ENCODE assay signal across 8 mouse cellular contexts in the genomic region with DNA sequence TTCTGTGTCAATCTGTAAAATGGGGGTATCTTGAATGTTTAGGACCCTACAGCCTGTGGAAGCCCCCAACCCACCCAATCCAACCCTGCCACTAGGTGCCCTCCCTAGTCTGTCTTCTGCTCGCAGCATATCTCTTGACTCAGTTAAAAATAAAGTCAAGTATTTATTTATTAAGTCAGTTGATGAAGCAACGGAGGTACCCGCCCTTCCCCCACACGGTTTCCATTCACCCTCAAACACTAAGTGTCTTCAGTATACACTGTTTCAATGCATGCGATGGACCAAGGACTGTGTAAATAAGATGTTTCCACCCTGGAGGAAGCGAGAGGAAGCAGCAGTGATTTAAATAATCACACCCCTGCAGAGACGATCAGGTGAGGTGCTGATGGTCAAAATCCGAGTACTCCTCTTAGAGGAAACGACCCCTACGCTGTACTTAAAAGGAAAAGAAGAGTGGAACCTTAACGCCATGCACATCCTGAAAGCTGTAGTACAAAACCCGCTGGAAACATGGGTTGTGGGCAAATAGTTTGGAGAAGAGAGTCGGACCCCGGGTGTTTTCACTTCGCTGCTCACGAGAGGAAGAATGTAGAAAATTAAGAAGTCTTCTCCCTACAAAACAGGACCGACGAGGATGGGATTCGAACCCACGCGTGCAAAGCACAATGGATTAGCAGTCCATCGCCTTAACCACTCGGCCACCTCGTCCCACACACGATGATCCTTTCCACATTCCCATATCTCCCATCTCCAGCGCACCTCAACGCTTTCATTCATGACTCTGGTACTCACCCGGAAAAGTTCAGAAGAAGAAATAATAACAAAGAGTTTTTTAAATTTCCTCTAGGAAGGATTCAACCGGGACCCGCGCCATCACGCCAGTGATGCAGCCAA. TPM values are rescaled to one million over a fixed set of nuclear protein-coding genes. Genes with fewer than 3 reads are reported as not detected.
DNase-seq lines count a peak whose midpoint lies in the region; ATAC-seq and TF ChIP-seq lines count a peak whose summit lies in the region.

No protein-coding gene starts in this region.

- H3K4me1 ChIP-seq in hindbrain, embryonic 15.5 days (replicated peaks) = peaks cover 36% of the 10 kb centered on the region

- peak overlapping the region; percentile 95 for H3K9ac ChIP-seq in hindbrain, embryonic 15.5 days

- ATAC-seq in Patski = peak; percentile 1
- peak; percentile 59 for ATAC-seq in hindbrain, embryonic 15.5 days (ENCODE audit: low FRiP score, low read depth)
- ATAC-seq in activated CD4-positive, CD25-positive, alpha-beta regulatory T cell, adult 4 months = no peak

- 6% methylated on average over 32 of the region's 32 CpGs for WGBS in hindbrain, embryonic 15.5 days
- WGBS in macrophage (ENCODE audit: missing documents) = 13% methylated on average over 32 of the region's 32 CpGs

- in situ Hi-C loops in Patski (cut with MboI; ENCODE audit: low pct_unique_long_range_greater_than_20kb) = no loop called here

- H3K79me2 ChIP-seq in macrophage (ENCODE audit: inconsistent target) = peaks cover 30% of the 10 kb centered on the region

- POLR2A ChIA-PET in Patski (lab: Charles Lee) = interaction anchor here (1.2 to 2.4 kb wide), 3 partner anchors 10 to 14 kb away, joined by 3 to 14 read pairs (median 3); partner anchors contain the start of gene Slc29a2

- CTCF ChIA-PET in Patski (lab: Charles Lee) = interaction anchor here (1.0 to 3.6 kb wide), 7 partner anchors 10 to 22 kb away, joined by 3 to 29 read pairs (median 4); partner anchors contain the start of gene Rin1

- H3K4me2 ChIP-seq in hindbrain, embryonic 15.5 days = peak overlapping the region; percentile 96

- no peak for TF ChIP-seq CTCF in Patski (IDR thresholded peaks at IDR 0.05)

- peak overlapping the region; percentile 92 for H3K27ac ChIP-seq in hindbrain, embryonic 15.5 days (replicated peaks)
- H3K27ac ChIP-seq in macrophage = no peak overlapping the region

- H3K36me3 ChIP-seq in hindbrain, embryonic 15.5 days = peaks cover 3% of the 10 kb centered on the region; the same call in 1 of the 2 replicates
- H3K36me3 ChIP-seq in macrophage (ENCODE audit: inconsistent target) = no peaks in the 10 kb centered on the region

- H3K9me3 ChIP-seq in hindbrain, embryonic 15.5 days = no peaks in the 10 kb centered on the region

- no peak for DNase-seq in Patski (ENCODE audit: low read depth, low spot score)
- peak; percentile 96 for DNase-seq in cerebellum, adult 9-10 months
- DNase-seq in frontal cortex, postnatal 25 days (ENCODE audit: low spot score in 2 of 2) = peak; percentile 81 to 88
- peak; percentile 89 to 90 for DNase-seq in left cerebral cortex, adult 18-20 months (ENCODE audit: low spot score in 2 of 2)
- DNase-seq in skeletal muscle tissue, adult 2 months (ENCODE audit: low read depth, low spot score) = peak; percentile 52

- peak overlapping the region; percentile 91 for H3K4me3 ChIP-seq in hindbrain, embryonic 15.5 days
- H3K4me3 ChIP-seq in macrophage (ENCODE audit: inconsistent target) = peak overlapping the region; percentile 92

- no peaks in the 10 kb centered on the region for H3K27me3 ChIP-seq in Patski
- no peaks in the 10 kb centered on the region for H3K27me3 ChIP-seq in hindbrain, embryonic 15.5 days

RNA-seq across cellular contexts. Expression of gene B4gat1, which starts 0.7 kb away (rescaled TPM):
- polyA plus RNA-seq in Patski (2021) (82.4 TPM), macrophage (2018) (12.6 to 23.0 TPM (median 17.7 TPM) in 3 replicates)
- polyA plus RNA-seq in hindbrain, embryonic 15.5 days (2015; fragmentation: Nextera tagmentation; extraction: Ambion mirVana) = 93.1 and 97.9 TPM in 2 replicates
- 100 to 1,000 TPM; 118 to 120 TPM for total RNA-seq in left cerebral cortex, adult 18-20 months (2021)
- total RNA-seq in macrophage (2018; cell fraction: chromatin; rRNA removed) = 1 to 10 TPM in 14 of 26 experiments, under 1 TPM in 6, not detected in 6; 0.25 to 5.8 (median 1.5) TPM
- total RNA-seq in macrophage (2018; cell fraction: cytosol; rRNA removed) = 10 to 100 TPM; 11.6 to 24.7 (median 17.2) TPM
- 10 to 100 TPM in 22 of 26 experiments, 1 to 10 TPM in 4; 4.3 to 23.7 (median 15.3) TPM for total RNA-seq in macrophage (2018; cell fraction: nucleus; rRNA removed)
- 10 to 100 TPM; 10.5 to 13.4 TPM for polyA plus RNA-seq in activated CD4-positive, CD25-positive, alpha-beta regulatory T cell, adult 4 months (2017; shearing (Covaris generic))

RNA-seq across cellular contexts. Expression of gene AC124502.3, which starts 0.8 kb away (rescaled TPM):
- polyA plus RNA-seq in Patski (2021) = 1.7 TPM
- 2.7 and 5.1 TPM in 2 replicates for polyA plus RNA-seq in hindbrain, embryonic 15.5 days (2015; fragmentation: Nextera tagmentation; extraction: Ambion mirVana)
- total RNA-seq in left cerebral cortex, adult 18-20 months (2021) = 1 to 10 TPM; 6.5 to 7.6 TPM
- total RNA-seq in macrophage (2018; cell fraction: chromatin; rRNA removed) = 1 to 10 TPM in 14 of 26 experiments, under 1 TPM in 10, not detected in 2; 0.16 to 2.8 (median 1.2) TPM
- total RNA-seq in macrophage (2018; cell fraction: cytosol; rRNA removed) = 1 to 10 TPM in 20 of 26 experiments, under 1 TPM in 6; 0.51 to 3.3 (median 1.5) TPM
- total RNA-seq in macrophage (2018; cell fraction: nucleus; rRNA removed) = 1 to 10 TPM in 15 of 26 experiments, under 1 TPM in 7, not detected in 4; 0.36 to 3.9 (median 1.1) TPM
- polyA plus RNA-seq in macrophage (2018) = 0.76 to 2.0 TPM (median 0.80 TPM) in 3 replicates
- under 1 TPM; 0.40 to 0.68 TPM for polyA plus RNA-seq in activated CD4-positive, CD25-positive, alpha-beta regulatory T cell, adult 4 months (2017; shearing (Covaris generic))

RNA-seq across cellular contexts. Expression of gene Brms1, which starts 3.2 kb away (rescaled TPM):
- 56.8 TPM for polyA plus RNA-seq in Patski (2021)
- polyA plus RNA-seq in hindbrain, embryonic 15.5 days (2015; fragmentation: Nextera tagmentation; extraction: Ambion mirVana) = 30.7 and 31.7 TPM in 2 replicates
- 10 to 100 TPM; 22.6 to 32.0 TPM for total RNA-seq in left cerebral cortex, adult 18-20 months (2021)
- 100 to 1,000 TPM in 1 of 26 experiments, 10 to 100 TPM in 25; 31.2 to 121 (median 57.1) TPM for total RNA-seq in macrophage (2018; cell fraction: chromatin; rRNA removed)
- total RNA-seq in macrophage (2018; cell fraction: cytosol; rRNA removed) = 10 to 100 TPM; 49.8 to 77.1 (median 63.8) TPM
- 10 to 100 TPM; 26.9 to 51.7 (median 40.5) TPM for total RNA-seq in macrophage (2018; cell fraction: nucleus; rRNA removed)
- 61.2 to 78.9 TPM (median 63.9 TPM) in 3 replicates for polyA plus RNA-seq in macrophage (2018)
- polyA plus RNA-seq in activated CD4-positive, CD25-positive, alpha-beta regulatory T cell, adult 4 months (2017; shearing (Covaris generic)) = 100 to 1,000 TPM in 1 of 2 experiments, 10 to 100 TPM in 1; 91.4 to 102 TPM

RNA-seq across cellular contexts. Expression of gene Rin1, which starts 12.4 kb away (rescaled TPM):
- polyA plus RNA-seq in Patski (2021) (39.4 TPM), macrophage (2018) (0.08 to 0.37 TPM (median 0.11 TPM) in 3 replicates)
- polyA plus RNA-seq in hindbrain, embryonic 15.5 days (2015; fragmentation: Nextera tagmentation; extraction: Ambion mirVana) = 0.79 and 1.1 TPM in 2 replicates
- 10 to 100 TPM; 75.4 to 75.5 TPM for total RNA-seq in left cerebral cortex, adult 18-20 months (2021)
- 10 to 100 TPM in 2 of 26 experiments, 1 to 10 TPM in 24; 1.3 to 11.5 (median 4.3) TPM for total RNA-seq in macrophage (2018; cell fraction: chromatin; rRNA removed)
- under 1 TPM; 0.09 to 0.80 (median 0.18) TPM for total RNA-seq in macrophage (2018; cell fraction: cytosol; rRNA removed)
- total RNA-seq in macrophage (2018; cell fraction: nucleus; rRNA removed) = 1 to 10 TPM in 22 of 26 experiments, under 1 TPM in 4; 0.58 to 7.9 (median 2.3) TPM
- under 1 TPM in 1 of 2 experiments, not detected in 1; 0.13 TPM for polyA plus RNA-seq in activated CD4-positive, CD25-positive, alpha-beta regulatory T cell, adult 4 months (2017; shearing (Covaris generic))

RNA-seq across cellular contexts. Expression of gene Slc29a2, which starts 14.3 kb away (rescaled TPM):
- polyA plus RNA-seq in Patski (2021) (15.8 TPM), macrophage (2018) (0.75 to 2.2 TPM (median 0.76 TPM) in 3 replicates)
- 12.2 and 15.4 TPM in 2 replicates for polyA plus RNA-seq in hindbrain, embryonic 15.5 days (2015; fragmentation: Nextera tagmentation; extraction: Ambion mirVana)
- total RNA-seq in left cerebral cortex, adult 18-20 months (2021) = 10 to 100 TPM; 13.4 to 16.4 TPM
- total RNA-seq in macrophage (2018; cell fraction: chromatin; rRNA removed) = 1 to 10 TPM in 14 of 26 experiments, under 1 TPM in 9, not detected in 3; 0.25 to 3.4 (median 1.1) TPM
- 1 to 10 TPM in 9 of 26 experiments, under 1 TPM in 17; 0.42 to 1.5 (median 0.84) TPM for total RNA-seq in macrophage (2018; cell fraction: cytosol; rRNA removed)
- 1 to 10 TPM in 17 of 26 experiments, under 1 TPM in 7, not detected in 2; 0.44 to 4.8 (median 1.2) TPM for total RNA-seq in macrophage (2018; cell fraction: nucleus; rRNA removed)
- 1 to 10 TPM in 1 of 2 experiments, under 1 TPM in 1; 0.46 to 2.1 TPM for polyA plus RNA-seq in activated CD4-positive, CD25-positive, alpha-beta regulatory T cell, adult 4 months (2017; shearing (Covaris generic))
